Mouse (Mus musculus) megakaryocyte, embryonic 14.5 days (primary cell): ENCODE results near the gene Specc1.

Experiments used
- FLI1 ChIP-seq: IDR thresholded peaks from 2 replicates; pipeline ENCODE4 v1.6.1; 2012; ENCODE audit warnings: low read length, inconsistent platforms, mixed read lengths
- GATA1 ChIP-seq: IDR thresholded peaks from 3 replicates; pipeline ENCODE4 v1.6.1; 2012; ENCODE audit warnings: mixed read lengths, low read length, inconsistent platforms, borderline replicate concordance

DNA sequence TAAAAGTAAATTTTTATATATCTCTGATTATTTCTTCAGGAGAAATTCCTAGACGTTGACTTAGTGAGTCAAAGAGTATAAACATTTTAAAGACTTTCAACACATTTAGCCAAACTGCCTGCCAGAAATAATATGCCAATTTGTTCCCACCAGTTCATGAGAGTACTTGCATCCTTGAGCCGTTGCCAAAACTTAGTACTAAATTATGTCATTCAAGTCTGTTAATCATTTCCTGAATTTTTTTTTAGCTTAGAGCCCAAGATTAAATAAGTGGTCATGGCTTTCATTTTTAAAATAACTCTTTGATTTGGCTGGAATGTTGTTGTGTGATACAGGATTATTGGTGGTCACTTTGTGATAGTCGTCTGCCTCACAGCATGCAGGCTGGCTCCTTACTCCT is 163.3 kb downstream of the Specc1 start:
- TF ChIP-seq GATA1 (no peak), FLI1 (no peak)
